Mouse (Mus musculus): Measurements from ENCODE around the gene Sept11. TPM values are rescaled to one million over a fixed set of nuclear protein-coding genes. Genes with fewer than 3 reads are reported as not detected.
A peak's percentile ranks its signal among the peaks of the same experiment; 100 is the strongest.

Sept11 gene
- polyA plus RNA-seq, 1 experiment from 2014 or later: 82.0 TPM

DNA sequence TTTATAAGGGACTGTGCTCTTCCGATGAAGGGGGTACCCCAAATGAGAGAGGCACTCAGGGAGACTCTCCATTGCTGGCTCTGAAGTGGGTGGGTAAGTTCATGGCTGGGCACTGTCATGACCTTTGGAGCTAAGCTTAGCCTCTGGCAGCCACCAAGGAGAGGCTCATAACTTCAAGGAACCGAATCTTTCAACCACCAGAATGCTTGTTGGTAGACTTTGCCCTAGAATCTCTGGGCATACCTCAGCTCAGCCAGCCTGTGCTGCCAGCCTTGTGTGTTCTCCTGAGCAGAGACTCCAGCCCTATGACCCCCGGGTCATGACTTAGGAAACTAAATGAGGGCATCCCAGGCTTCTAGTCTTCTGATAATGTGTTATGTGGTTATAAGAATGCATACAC lies 35.5 kb downstream of the Sept11 start:
- no peak for ATAC-seq (ENCODE audit: extremely low read depth, insufficient number of reproducible peaks, low FRiP score, low TSS enrichment)
- H3K27ac ChIP-seq (replicated peaks): peak overlapping the region; percentile 79
- 80% methylated on average over 3 of the region's 3 CpGs for WGBS

DNA sequence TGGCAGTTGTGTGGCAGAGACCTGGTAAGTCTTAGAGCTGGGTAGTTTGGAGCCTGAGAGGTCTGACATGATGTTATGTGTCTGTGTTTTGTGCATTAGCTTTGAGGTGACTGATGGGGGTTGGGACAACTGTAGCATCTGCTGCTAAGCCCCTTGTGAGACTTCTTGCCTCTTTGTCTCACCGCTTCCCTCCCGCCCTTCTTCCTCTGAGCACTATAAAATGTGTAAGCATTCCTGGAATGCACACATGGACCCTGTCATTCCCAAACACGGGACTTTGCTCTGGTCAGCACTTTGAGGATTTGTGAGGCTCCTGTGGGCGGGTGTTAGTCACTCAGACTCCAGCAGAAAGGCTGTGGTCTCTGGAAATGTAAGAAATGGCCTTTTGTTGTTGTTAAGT lies 36.7 kb downstream of the Sept11 start:
- no peak overlapping the region for H3K4me3 ChIP-seq
- peaks cover 99% of the 10 kb centered on the region for H3K4me1 ChIP-seq
- H3K27ac ChIP-seq (replicated peaks): peak overlapping the region; percentile 79
- peak overlapping the region; percentile 34; the same call in 1 of the 2 replicates for H3K9ac ChIP-seq
- no peaks in the 10 kb centered on the region for H3K9me3 ChIP-seq
- peak overlapping the region; percentile 24 for H3K4me2 ChIP-seq
- no peaks in the 10 kb centered on the region for H3K27me3 ChIP-seq (replicated peaks)
- 19% methylated on average over 4 of the region's 4 CpGs for WGBS
- H3K36me3 ChIP-seq: no peaks in the 10 kb centered on the region
- peak; percentile 38; the same call in 1 of the 2 replicates for ATAC-seq (ENCODE audit: extremely low read depth, insufficient number of reproducible peaks, low FRiP score, low TSS enrichment)

More for the DNA sequence above, 35.5 kb downstream of the Sept11 start:
- Histone ChIP-seq H3K36me3 (no peaks in the 10 kb centered on the region), H3K9me3 (no peaks in the 10 kb centered on the region), H3K27me3 (replicated peaks) (no peaks in the 10 kb centered on the region), H3K4me2 (no peak overlapping the region), H3K9ac (no peak overlapping the region), H3K4me3 (no peak overlapping the region), H3K4me1 (peaks cover 98% of the 10 kb centered on the region)

- Histone ChIP-seq H3K4me1 (peaks cover 99% of the 10 kb centered on the region), H3K36me3 (no peaks in the 10 kb centered on the region), H3K9me3 (no peaks in the 10 kb centered on the region), H3K9ac (0 out of 2 replicates have a peak overlapping the region, but pooled peaks have one; percentile 24), H3K27me3 (replicated peaks) (no peaks in the 10 kb centered on the region), H3K27ac (replicated peaks) (peak overlapping the region; percentile 79), H3K4me3 (no peak overlapping the region), H3K4me2 (no peak overlapping the region)
- no peak for ATAC-seq (ENCODE audit: extremely low read depth, insufficient number of reproducible peaks, low FRiP score, low TSS enrichment)
- WGBS: 42% methylated on average over 4 of the region's 4 CpGs
These were observed 38.2 kb downstream of the Sept11 start for GRCm38 (mm10) chr5:93131401-93131800.

DNA sequence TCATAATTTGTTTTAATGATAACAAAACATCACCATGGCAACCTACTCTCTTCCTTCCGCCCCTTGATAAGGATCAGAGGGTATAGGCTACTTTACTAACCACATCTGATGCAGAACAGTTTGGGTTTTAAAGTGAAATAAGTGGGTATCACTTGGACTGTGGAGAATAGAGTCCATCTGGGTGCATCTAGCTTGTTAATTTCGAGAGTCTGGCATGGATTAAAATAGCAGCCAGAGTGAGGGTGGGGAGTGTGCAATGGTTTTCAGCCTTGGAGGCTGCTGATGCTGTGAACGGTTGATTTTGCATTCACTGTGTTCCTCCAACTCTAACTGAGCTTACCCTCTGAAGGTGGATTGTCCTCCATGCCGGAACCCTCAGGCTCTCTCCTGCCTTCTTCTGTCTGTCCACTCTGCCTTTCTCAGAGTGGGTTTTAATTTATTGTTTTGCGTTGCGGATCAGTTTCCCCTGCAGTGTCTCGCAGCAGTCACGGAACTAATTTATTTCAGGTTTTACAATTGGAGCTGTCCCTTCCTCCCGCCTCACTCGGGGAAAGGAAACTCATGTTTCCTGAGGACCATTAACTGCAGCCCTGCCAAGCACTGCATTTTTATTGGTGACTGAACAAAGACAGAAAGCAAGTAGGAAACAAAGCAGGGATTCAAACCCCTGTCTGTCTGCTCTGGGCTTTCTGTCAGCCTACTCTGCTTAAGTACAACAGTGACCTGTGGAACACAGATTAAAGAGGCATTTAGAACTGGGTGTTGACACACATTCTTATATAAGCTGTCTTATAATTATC lies 40.4 kb downstream of the Sept11 start:
- Histone ChIP-seq H3K4me3 (no peak overlapping the region), H3K9me3 (peaks cover 1% of the 10 kb centered on the region; the same call in 1 of the 2 replicates), H3K4me2 (peak overlapping the region; percentile 25), H3K36me3 (peaks cover 5% of the 10 kb centered on the region), H3K27ac (replicated peaks) (peak overlapping the region; percentile 52), H3K9ac (no peak overlapping the region), H3K27me3 (replicated peaks) (no peaks in the 10 kb centered on the region), H3K4me1 (peaks cover 97% of the 10 kb centered on the region)
- 39% methylated on average over 10 of the region's 10 CpGs for WGBS
- no peak for ATAC-seq (ENCODE audit: extremely low read depth, insufficient number of reproducible peaks, low FRiP score, low TSS enrichment)

DNA sequence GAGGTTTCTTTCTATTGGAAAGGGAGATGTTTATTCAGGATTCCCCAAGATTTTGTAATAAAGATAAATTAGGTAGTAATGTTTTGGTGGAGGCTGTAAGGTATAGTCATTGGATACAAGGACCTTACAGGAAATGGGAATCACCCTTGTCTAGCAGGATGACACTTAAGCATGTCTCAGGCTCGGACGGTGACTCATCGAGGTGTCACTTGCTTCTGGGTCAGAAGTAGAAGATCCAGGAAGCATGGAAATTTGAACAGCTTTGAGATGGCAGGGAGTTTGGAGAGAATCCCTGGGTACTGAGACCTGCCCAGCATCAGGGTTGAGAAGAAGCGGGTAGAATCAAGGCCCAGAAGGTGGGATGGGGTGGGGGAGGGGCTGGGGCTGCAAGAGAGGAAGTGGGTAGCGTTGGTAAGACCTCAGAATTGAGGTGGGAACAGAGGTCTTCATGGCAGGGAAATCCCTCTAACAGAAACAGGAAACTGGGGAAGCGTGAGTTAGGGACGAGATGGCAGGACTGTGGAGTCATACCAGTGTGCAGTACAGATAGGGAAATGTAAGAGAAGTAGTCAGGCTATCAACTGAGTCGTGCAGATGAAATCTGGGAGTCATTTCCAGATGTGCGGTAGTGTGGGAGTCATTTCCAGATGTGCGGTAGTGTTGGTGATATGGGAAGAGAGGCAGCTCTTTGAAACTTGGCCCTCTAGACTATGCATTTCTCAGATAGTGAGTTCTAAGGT lies 42.3 kb downstream of the Sept11 start:
- 56% methylated on average over 10 of the region's 10 CpGs for WGBS
- Histone ChIP-seq H3K27me3 (replicated peaks) (no peaks in the 10 kb centered on the region), H3K4me1 (peaks cover 78% of the 10 kb centered on the region), H3K36me3 (peaks cover 24% of the 10 kb centered on the region), H3K9me3 (peaks cover 5% of the 10 kb centered on the region; the same call in 1 of the 2 replicates), H3K4me2 (no peak overlapping the region), H3K9ac (no peak overlapping the region), H3K4me3 (no peak overlapping the region), H3K27ac (replicated peaks) (peak overlapping the region; percentile 33; the same call in 1 of the 2 replicates)
- no peak for ATAC-seq (ENCODE audit: extremely low read depth, insufficient number of reproducible peaks, low FRiP score, low TSS enrichment)

DNA sequence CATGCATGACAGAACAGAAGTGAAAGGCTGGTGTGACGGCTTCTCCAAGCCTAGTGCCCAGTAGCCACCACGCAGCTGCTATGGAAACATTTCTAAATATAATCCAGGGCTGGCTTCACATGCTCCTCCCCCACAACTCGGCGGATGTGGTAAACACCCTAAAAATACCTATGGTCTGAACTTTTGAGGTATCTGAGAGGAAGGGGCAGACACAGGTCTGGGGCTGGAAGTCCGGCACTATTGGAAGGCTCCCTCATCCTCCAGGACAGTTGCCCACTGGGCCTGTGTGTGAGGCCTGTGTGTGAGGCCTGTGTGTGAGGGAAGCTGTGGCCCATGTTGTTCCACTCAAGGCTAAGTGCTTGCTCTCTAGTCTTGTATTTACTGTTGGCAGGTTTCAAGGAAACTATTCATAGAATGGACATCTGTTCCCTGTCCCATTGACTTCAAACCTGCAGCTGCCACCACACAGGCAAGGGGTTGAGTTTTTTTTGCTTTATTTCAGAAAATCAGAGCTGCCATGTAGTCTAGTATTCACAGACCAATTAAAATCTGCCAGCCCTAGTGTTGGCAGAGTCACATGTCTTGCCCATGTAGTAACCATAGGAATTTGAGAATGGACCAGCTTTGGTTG lies 43.8 kb downstream of the Sept11 start:
- H3K4me2 ChIP-seq: peak overlapping the region; percentile 35
- WGBS: 34% methylated on average over 5 of the region's 5 CpGs
- ATAC-seq (ENCODE audit: extremely low read depth, insufficient number of reproducible peaks, low FRiP score, low TSS enrichment): peak; percentile 61; the same call in 1 of the 2 replicates

GRCm38 (mm10) chr5:93139350-93139749 lies 46.1 kb downstream of the Sept11 start:
- H3K36me3 ChIP-seq: peaks cover 47% of the 10 kb centered on the region
- H3K9me3 ChIP-seq: peaks cover 5% of the 10 kb centered on the region; the same call in 1 of the 2 replicates
- H3K27me3 ChIP-seq (replicated peaks): no peaks in the 10 kb centered on the region
- no peak overlapping the region for H3K9ac ChIP-seq
- ATAC-seq (ENCODE audit: extremely low read depth, insufficient number of reproducible peaks, low FRiP score, low TSS enrichment): no peak
- H3K4me1 ChIP-seq: peaks cover 61% of the 10 kb centered on the region
- 91% methylated on average over 9 of the region's 9 CpGs for WGBS
- H3K4me2 ChIP-seq: no peak overlapping the region
- H3K4me3 ChIP-seq: no peak overlapping the region
- H3K27ac ChIP-seq (replicated peaks): no peak overlapping the region

More for the DNA sequence above, 43.8 kb downstream of the Sept11 start:
- peak overlapping the region; percentile 24 for H3K9ac ChIP-seq
- peaks cover 5% of the 10 kb centered on the region; the same call in 1 of the 2 replicates for H3K9me3 ChIP-seq
- no peak overlapping the region for H3K4me3 ChIP-seq
- H3K4me1 ChIP-seq: peaks cover 67% of the 10 kb centered on the region
- peaks cover 39% of the 10 kb centered on the region for H3K36me3 ChIP-seq
- H3K27ac ChIP-seq (replicated peaks): peak overlapping the region; percentile 95
- no peaks in the 10 kb centered on the region for H3K27me3 ChIP-seq (replicated peaks)

- Histone ChIP-seq H3K4me3 (no peak overlapping the region), H3K4me1 (peaks cover 61% of the 10 kb centered on the region), H3K9me3 (peaks cover 5% of the 10 kb centered on the region; the same call in 1 of the 2 replicates), H3K4me2 (no peak overlapping the region), H3K27me3 (replicated peaks) (no peaks in the 10 kb centered on the region), H3K27ac (replicated peaks) (no peak overlapping the region), H3K9ac (no peak overlapping the region), H3K36me3 (peaks cover 47% of the 10 kb centered on the region)
- 77% methylated on average over 5 of the region's 5 CpGs for WGBS
- no peak for ATAC-seq (ENCODE audit: extremely low read depth, insufficient number of reproducible peaks, low FRiP score, low TSS enrichment)
These were observed 47.5 kb downstream of the Sept11 start for GRCm38 (mm10) chr5:93140747-93141146.

GRCm38 (mm10) chr5:93143360-93144091 lies 50.3 kb downstream of the Sept11 start:
- no peak overlapping the region for H3K4me3 ChIP-seq
- H3K4me1 ChIP-seq: peaks cover 55% of the 10 kb centered on the region
- H3K27ac ChIP-seq (replicated peaks): no peak overlapping the region
- 43% methylated on average over 12 of the region's 12 CpGs for WGBS
- H3K9ac ChIP-seq: peak overlapping the region; percentile 17; the same call in 1 of the 2 replicates
- peaks cover 5% of the 10 kb centered on the region; the same call in 1 of the 2 replicates for H3K9me3 ChIP-seq
- no peaks in the 10 kb centered on the region for H3K27me3 ChIP-seq (replicated peaks)
- ATAC-seq (ENCODE audit: extremely low read depth, insufficient number of reproducible peaks, low FRiP score, low TSS enrichment): no peak
- no peak overlapping the region for H3K4me2 ChIP-seq
- H3K36me3 ChIP-seq: peaks cover 46% of the 10 kb centered on the region

DNA sequence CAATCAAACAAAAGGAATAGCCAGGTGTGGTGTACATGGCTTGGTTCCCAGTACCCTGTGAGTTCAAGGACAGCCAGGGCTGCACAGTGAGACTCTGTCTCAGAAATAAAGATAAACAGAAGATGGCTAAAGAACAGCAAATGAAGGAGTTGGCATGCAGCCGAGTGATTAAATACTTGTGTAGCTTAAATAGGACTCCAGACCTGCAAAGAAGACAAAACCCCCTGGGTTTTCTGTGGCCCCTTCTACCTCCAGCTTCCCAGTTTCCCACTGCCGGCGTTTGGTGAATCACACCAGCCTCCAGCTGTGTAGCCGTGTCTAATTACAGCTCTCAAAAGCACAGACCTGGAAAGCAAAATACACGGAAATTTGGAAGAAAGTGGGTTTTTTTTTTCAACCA lies 51.6 kb downstream of the Sept11 start:
- H3K9ac ChIP-seq: no peak overlapping the region
- peaks cover 34% of the 10 kb centered on the region for H3K36me3 ChIP-seq
- H3K4me2 ChIP-seq: no peak overlapping the region
- H3K9me3 ChIP-seq: no peaks in the 10 kb centered on the region
- 57% methylated on average over 5 of the region's 5 CpGs for WGBS
- no peak for ATAC-seq (ENCODE audit: extremely low read depth, insufficient number of reproducible peaks, low FRiP score, low TSS enrichment)
- no peak overlapping the region for H3K27ac ChIP-seq (replicated peaks)
- H3K27me3 ChIP-seq (replicated peaks): no peaks in the 10 kb centered on the region
- no peak overlapping the region for H3K4me3 ChIP-seq
- H3K4me1 ChIP-seq: peaks cover 65% of the 10 kb centered on the region
